In genomic region chr2:6100755-6101154, GRCm38 (mm10) we compare ENCODE assay signal across 9 mouse cellular contexts. TPM values are rescaled to one million over a fixed set of nuclear protein-coding genes. Genes with fewer than 3 reads are reported as not detected.
DNase-seq lines count a peak whose midpoint lies in the region; ATAC-seq and TF ChIP-seq lines count a peak whose summit lies in the region.
"Had no signal": no experiment of that assay in that cellular context is flagged by ENCODE, and none has a peak within 500 bp of the region (broad histone marks: within the 10 kb centered on the region; RNA-seq: fewer than 3 reads in every experiment).

No protein-coding gene starts in this region.

- no peak overlapping the region for H3K27ac ChIP-seq in layer of hippocampus, adult 2 months
- H3K27ac ChIP-seq in embryonic facial prominence, embryonic 14.5 days (replicated peaks; ENCODE audit: low read depth, low read length) = no peak overlapping the region
- H3K27ac ChIP-seq in hindbrain, postnatal 0 days = no peak overlapping the region
- H3K27ac ChIP-seq in midbrain, embryonic 16.5 days (ENCODE audit: low read length) = no peak overlapping the region

- no peak for ATAC-seq in embryonic facial prominence, embryonic 14.5 days (ENCODE audit: low read depth)
- ATAC-seq in hindbrain, postnatal 0 days = no peak; the same call in 1 of the 2 replicates
- ATAC-seq in midbrain, embryonic 16.5 days = 0 out of 2 replicates have a peak, but pooled peaks have one; percentile 5

- WGBS in embryonic facial prominence, embryonic 14.5 days = 42% methylated on average over 18 of the region's 20 CpGs
- 38% methylated on average over 20 of the region's 20 CpGs for WGBS in hindbrain, postnatal 0 days
- WGBS in midbrain, embryonic 16.5 days = 49% methylated on average over 20 of the region's 20 CpGs

- peak overlapping the region; percentile 64 for H3K9ac ChIP-seq in embryonic facial prominence, embryonic 14.5 days (ENCODE audit: low read depth, low read length)
- peak overlapping the region; percentile 53 for H3K9ac ChIP-seq in hindbrain, postnatal 0 days (replicated peaks; ENCODE audit: low read length)
- H3K9ac ChIP-seq in midbrain, embryonic 16.5 days (ENCODE audit: low read depth, low read length) = peak overlapping the region; percentile 71

- no peak for TF ChIP-seq CTCF in layer of hippocampus, adult 2 months (conservative IDR thresholded peaks at IDR 0.05)
- no peak for TF ChIP-seq CTCF in hindbrain, postnatal 0 days (IDR thresholded peaks at IDR 0.05; ENCODE audit: low read depth)

- H3K9me3 ChIP-seq in embryonic facial prominence, embryonic 14.5 days (ENCODE audit: control insufficient read depth, low read length) = no peaks in the 10 kb centered on the region
- no peaks in the 10 kb centered on the region for H3K9me3 ChIP-seq in hindbrain, postnatal 0 days (ENCODE audit: low read length)
- no peaks in the 10 kb centered on the region for H3K9me3 ChIP-seq in midbrain, embryonic 16.5 days (replicated peaks; ENCODE audit: control insufficient read depth, low read length, poor library complexity, severe bottlenecking)

- DNase-seq in layer of hippocampus, adult 2 months (ENCODE audit: low spot score in 2 of 2) = no peak
- no peak for DNase-seq in layer of hippocampus, adult 18-20 months (ENCODE audit: low spot score in 2 of 2)
- no peak for DNase-seq in embryonic facial prominence, embryonic 14.5 days (ENCODE audit: low spot score)
- no peak for DNase-seq in hindbrain, postnatal 0 days (ENCODE audit: low spot score)
- no peak for DNase-seq in right cerebral cortex, adult 18-20 months
- DNase-seq in testis, postnatal 10 days (ENCODE audit: low spot score) = no peak
- DNase-seq in spleen, adult 18-20 months = no peak
- DNase-seq: kidney, postnatal 25 days had no signal

- peaks cover 9% of the 10 kb centered on the region for H3K27me3 ChIP-seq in embryonic facial prominence, embryonic 14.5 days (replicated peaks; ENCODE audit: control insufficient read depth, insufficient read depth, low read length)
- H3K27me3 ChIP-seq in hindbrain, postnatal 0 days (ENCODE audit: insufficient read depth, low read length) = no peaks in the 10 kb centered on the region
- peaks cover 9% of the 10 kb centered on the region for H3K27me3 ChIP-seq in midbrain, embryonic 16.5 days (ENCODE audit: control insufficient read depth, insufficient read depth, low read depth, low read length)

- peak overlapping the region; percentile 89 for H3K4me2 ChIP-seq in embryonic facial prominence, embryonic 14.5 days (ENCODE audit: low read depth, low read length)
- peak overlapping the region; percentile 83 for H3K4me2 ChIP-seq in hindbrain, postnatal 0 days (ENCODE audit: low read depth, low read length)
- peak overlapping the region; percentile 95 for H3K4me2 ChIP-seq in midbrain, embryonic 16.5 days (ENCODE audit: low read length)

- H3K4me3 ChIP-seq in layer of hippocampus, adult 2 months = peak overlapping the region; percentile 49
- H3K4me3 ChIP-seq in embryonic facial prominence, embryonic 14.5 days (ENCODE audit: low read depth, low read length) = peak overlapping the region; percentile 50
- peak overlapping the region; percentile 46 for H3K4me3 ChIP-seq in hindbrain, postnatal 0 days (ENCODE audit: low read length)
- peak overlapping the region; percentile 55 for H3K4me3 ChIP-seq in midbrain, embryonic 16.5 days (ENCODE audit: low read depth, low read length)

- H3K4me1 ChIP-seq in embryonic facial prominence, embryonic 14.5 days (ENCODE audit: control insufficient read depth, insufficient read depth, low read length) = peaks cover 16% of the 10 kb centered on the region; the same call in 1 of the 2 replicates
- peaks cover 10% of the 10 kb centered on the region; the same call in 1 of the 2 replicates for H3K4me1 ChIP-seq in hindbrain, postnatal 0 days (ENCODE audit: insufficient read depth, low read length)
- no peaks in the 10 kb centered on the region; the same call in 1 of the 2 replicates for H3K4me1 ChIP-seq in midbrain, embryonic 16.5 days (ENCODE audit: control insufficient read depth, insufficient read depth, low read length)

- no peaks in the 10 kb centered on the region for H3K36me3 ChIP-seq in embryonic facial prominence, embryonic 14.5 days (ENCODE audit: control insufficient read depth, insufficient read depth, low read length)
- H3K36me3 ChIP-seq in hindbrain, postnatal 0 days (ENCODE audit: insufficient read depth, low read length) = no peaks in the 10 kb centered on the region
- H3K36me3 ChIP-seq in midbrain, embryonic 16.5 days (ENCODE audit: control insufficient read depth, insufficient read depth, low read length) = no peaks in the 10 kb centered on the region

RNA-seq across cellular contexts. Expression of gene Proser2, which starts 29.3 kb away (rescaled TPM):
- 1 to 10 TPM; 2.0 to 2.1 TPM for total RNA-seq in layer of hippocampus, adult 2 months (2021)
- total RNA-seq in layer of hippocampus, adult 18-20 months (2021) = 1 to 10 TPM; 1.9 to 2.5 TPM
- 9.9 and 10.8 TPM in 2 replicates for polyA plus RNA-seq in embryonic facial prominence, embryonic 14.5 days (2014; fragmentation: Nextera tagmentation; extraction: Ambion mirVana)
- 8.9 and 9.8 TPM in 2 replicates for total RNA-seq in hindbrain, postnatal 0 days (2014; rRNA removed)
- polyA plus RNA-seq in hindbrain, postnatal 0 days (2015; fragmentation: Nextera tagmentation; extraction: Ambion mirVana) = 8.0 and 10.2 TPM in 2 replicates
- 5.4 and 7.2 TPM in 2 replicates for polyA plus RNA-seq in midbrain, embryonic 16.5 days (2015; fragmentation: Nextera tagmentation; extraction: Ambion mirVana)
